Mouse (Mus musculus) midbrain, embryonic 13.5 days (tissue): ENCODE measurements around the gene 4931422A03Rik. TPM values are rescaled to one million over a fixed set of nuclear protein-coding genes. Genes with fewer than 3 reads are reported as not detected.

Experiments
- ATAC-seq: fragments of 200-750 bp; cut with Nextera tagmentation; 2 replicates; pipeline ENCODE4 v1.8.0; 2017; ENCODE audit warnings: mild to moderate bottlenecking, moderate TSS enrichment, moderate library complexity
- H3K27ac ChIP-seq: fragments of 300-500 bp; sonication (generic); 2 replicates; pipeline ENCODE4 v1.5.1; 2015; ENCODE audit warnings: inconsistent platforms, mild to moderate bottlenecking, moderate library complexity
- H3K27me3 ChIP-seq: fragments of 300-500 bp; sonication (generic); 2 replicates; pipeline ENCODE4 v1.6.1; 2015; ENCODE audit warnings: mild to moderate bottlenecking, inconsistent platforms
- H3K36me3 ChIP-seq: fragments of 300-500 bp; sonication (generic); 2 replicates; pipeline ENCODE4 v1.6.1; 2015; ENCODE audit warnings: mild to moderate bottlenecking, inconsistent platforms
- H3K4me1 ChIP-seq: fragments of 300-500 bp; sonication (generic); replicated peaks from 2 replicates; pipeline ENCODE4 v1.6.1; 2015; ENCODE audit warnings: inconsistent platforms
- H3K4me2 ChIP-seq: fragments of 300-500 bp; sonication (generic); replicated peaks from 2 replicates; pipeline ENCODE4 v1.6.1; 2015; ENCODE audit warnings: moderate library complexity, mild to moderate bottlenecking, inconsistent platforms
- H3K4me3 ChIP-seq: fragments of 300-500 bp; sonication (generic); replicated peaks from 2 replicates; pipeline ENCODE4 v1.5.1; 2015; ENCODE audit warnings: mild to moderate bottlenecking, inconsistent platforms
- H3K9ac ChIP-seq: fragments of 300-500 bp; sonication (generic); replicated peaks from 2 replicates; pipeline ENCODE4 v1.6.1; 2015; ENCODE audit warnings: mild to moderate bottlenecking, inconsistent platforms
- H3K9me3 ChIP-seq: fragments of 300-500 bp; sonication (generic); 2 replicates; pipeline ENCODE4 v1.6.1; 2016; ENCODE audit warnings: mild to moderate bottlenecking, inconsistent platforms
- WGBS: fragments of 180-500 bp; shearing (Covaris S2); methylation state at CpG from one replicate; pipeline ENCODE4 v1.1.7; 2015; 5-methylcytosine and 5-hydroxymethylcytosine counted together
- polyA plus RNA-seq: library from polyadenylated mRNA; unstranded; fragments of >200 nt; fragmentation: Nextera tagmentation; extraction: Ambion mirVana; gene quantifications from 2 replicates; pipeline ENCODE4 v1.2.1, GENCODE M21; 2015

Gene 4931422A03Rik
- polyA plus RNA-seq, 1 experiment from 2014 or later: 2.5 TPM

DNA sequence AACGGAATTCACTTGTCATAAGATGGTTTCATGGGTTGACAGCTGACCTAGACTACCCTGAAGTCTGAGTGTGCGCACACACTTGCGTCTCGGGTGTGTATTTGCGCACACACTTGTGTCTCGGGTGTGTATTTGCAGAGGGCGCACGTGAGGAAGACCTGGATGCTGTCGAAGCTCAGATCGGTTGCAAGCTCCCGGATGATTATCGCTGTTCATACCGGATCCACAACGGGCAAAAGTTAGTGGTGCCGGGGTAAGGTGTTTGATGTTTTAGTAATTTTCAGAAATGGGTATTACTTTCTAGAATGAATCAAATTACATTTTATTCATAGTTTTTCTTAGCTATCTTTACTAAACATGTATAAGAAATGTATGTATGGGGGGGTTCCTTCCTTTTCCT, 14.6 kb upstream of the 4931422A03Rik start:
- Histone ChIP-seq H3K27ac (no peak overlapping the region), H3K4me1 (no peaks in the 10 kb centered on the region), H3K27me3 (no peaks in the 10 kb centered on the region), H3K9me3 (no peaks in the 10 kb centered on the region), H3K9ac (no peak overlapping the region), H3K4me3 (no peak overlapping the region), H3K4me2 (no peak overlapping the region), H3K36me3 (peaks cover 25% of the 10 kb centered on the region)
- WGBS: 95% methylated on average over 15 of the region's 15 CpGs
- no peak for ATAC-seq

- no peak for ATAC-seq
- H3K27ac ChIP-seq: no peak overlapping the region
- peaks cover 27% of the 10 kb centered on the region for H3K36me3 ChIP-seq
- WGBS: 90% methylated on average over 5 of the region's 5 CpGs
- no peaks in the 10 kb centered on the region for H3K27me3 ChIP-seq
- H3K9me3 ChIP-seq: no peaks in the 10 kb centered on the region
- no peak overlapping the region for H3K9ac ChIP-seq
- no peak overlapping the region for H3K4me2 ChIP-seq
- H3K4me1 ChIP-seq: no peaks in the 10 kb centered on the region
- H3K4me3 ChIP-seq: no peak overlapping the region
Observed at GRCm38 (mm10) chr2:104041632-104042031, 13.5 kb upstream of the 4931422A03Rik start.

- no peaks in the 10 kb centered on the region for H3K9me3 ChIP-seq
- H3K4me3 ChIP-seq: no peak overlapping the region
- H3K9ac ChIP-seq: no peak overlapping the region
- WGBS: 57% methylated on average over 2 of the region's 2 CpGs
- no peak for ATAC-seq
- H3K27ac ChIP-seq: no peak overlapping the region
- H3K4me2 ChIP-seq: no peak overlapping the region
- H3K4me1 ChIP-seq: no peaks in the 10 kb centered on the region
- no peaks in the 10 kb centered on the region for H3K27me3 ChIP-seq
- H3K36me3 ChIP-seq: peaks cover 38% of the 10 kb centered on the region
Observed at GRCm38 (mm10) chr2:104038236-104038635, 10.1 kb upstream of the 4931422A03Rik start.

- H3K4me1 ChIP-seq: no peaks in the 10 kb centered on the region
- H3K27me3 ChIP-seq: no peaks in the 10 kb centered on the region
- no peak overlapping the region for H3K4me3 ChIP-seq
- H3K9me3 ChIP-seq: no peaks in the 10 kb centered on the region
- no peak for ATAC-seq
- H3K36me3 ChIP-seq: peaks cover 45% of the 10 kb centered on the region
- 63% methylated on average over 3 of the region's 3 CpGs for WGBS
- no peak overlapping the region for H3K27ac ChIP-seq
- H3K9ac ChIP-seq: no peak overlapping the region
- H3K4me2 ChIP-seq: no peak overlapping the region
Observed at GRCm38 (mm10) chr2:104036316-104036715, 8.2 kb upstream of the 4931422A03Rik start.

DNA sequence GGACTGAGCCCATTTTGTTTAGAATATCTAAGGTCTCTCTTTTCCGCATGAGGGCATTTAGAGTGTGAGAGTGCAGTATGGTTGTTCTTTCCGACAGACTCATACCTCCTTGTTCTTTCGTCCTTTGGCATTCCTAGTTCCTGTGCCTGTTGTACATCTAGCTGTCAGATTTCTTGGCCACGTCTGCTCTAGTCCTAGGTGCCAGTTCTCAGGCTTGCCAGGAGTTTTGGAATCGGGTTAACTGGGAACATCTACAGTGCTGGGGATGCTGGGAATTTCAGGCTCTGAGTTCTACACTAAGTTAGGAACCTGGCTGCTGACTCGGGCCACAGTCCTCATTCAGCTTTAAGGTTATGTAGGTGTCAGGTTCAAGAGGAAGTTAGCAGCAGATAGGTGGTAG, 7.4 kb upstream of the 4931422A03Rik start:
- no peak for ATAC-seq
- Histone ChIP-seq H3K27ac (no peak overlapping the region), H3K27me3 (no peaks in the 10 kb centered on the region), H3K36me3 (peaks cover 42% of the 10 kb centered on the region), H3K9ac (no peak overlapping the region), H3K9me3 (no peaks in the 10 kb centered on the region), H3K4me1 (0 out of 2 replicates have a peak, but pooled peaks cover 1% of the 10 kb centered on the region), H3K4me2 (no peak overlapping the region), H3K4me3 (no peak overlapping the region)
- 91% methylated on average over 6 of the region's 6 CpGs for whole genome bisulfite sequencing

DNA sequence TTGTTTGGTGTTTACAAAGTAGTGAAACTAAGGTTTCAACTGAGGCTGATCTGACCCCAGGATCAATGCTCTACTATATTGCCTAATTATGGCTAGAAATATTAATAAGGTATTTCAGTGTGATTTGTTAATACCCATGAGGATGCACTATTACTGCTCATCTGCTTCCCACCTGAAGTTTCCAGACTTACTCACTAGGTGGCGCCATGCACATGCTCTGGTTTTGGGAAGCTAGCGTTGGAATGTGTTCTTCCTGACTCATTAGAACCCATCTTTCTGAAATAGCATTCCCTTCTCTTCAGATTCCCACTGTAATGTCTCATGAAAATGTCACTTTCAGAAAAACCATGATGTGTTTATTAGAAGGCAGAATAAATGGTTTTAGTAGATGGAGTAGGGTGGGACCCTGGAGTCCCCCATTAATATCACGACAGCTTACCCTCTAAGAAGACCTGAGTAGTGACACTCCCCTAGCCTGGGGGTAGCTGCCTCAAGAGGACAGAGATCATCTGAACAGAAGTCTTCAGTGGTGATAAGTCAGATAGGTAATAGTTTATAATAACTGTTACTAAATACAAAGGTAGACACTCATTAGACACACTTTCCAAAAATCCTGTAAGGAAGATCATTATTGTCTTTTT, 6.8 kb upstream of the 4931422A03Rik start:
- WGBS: 33% methylated on average over 3 of the region's 3 CpGs
- Histone ChIP-seq H3K9ac (no peak overlapping the region), H3K4me2 (no peak overlapping the region), H3K27ac (no peak overlapping the region), H3K4me1 (peaks cover 6% of the 10 kb centered on the region), H3K4me3 (no peak overlapping the region), H3K9me3 (no peaks in the 10 kb centered on the region), H3K36me3 (peaks cover 40% of the 10 kb centered on the region), H3K27me3 (no peaks in the 10 kb centered on the region)
- ATAC-seq: peak; percentile 53; the same call in 1 of the 2 replicates

DNA sequence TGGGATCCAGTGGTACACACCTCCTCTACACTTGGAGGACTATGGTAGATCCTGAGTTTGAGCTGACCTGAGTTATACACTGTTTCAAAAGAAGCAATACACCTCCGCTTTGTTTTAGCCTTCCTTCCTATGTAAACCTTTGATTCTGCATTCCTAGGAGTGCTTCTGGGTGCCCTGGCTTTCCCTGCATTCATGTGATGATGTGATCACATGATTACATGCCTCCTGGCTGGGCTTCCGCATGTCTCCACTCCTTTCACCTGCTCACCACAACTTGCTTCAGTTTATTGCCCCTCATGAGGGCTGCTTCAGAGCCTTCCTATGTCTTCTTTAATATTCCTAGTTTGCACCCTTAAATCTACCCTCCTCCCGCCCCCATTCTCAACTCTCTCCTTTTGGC, 3.9 kb upstream of the 4931422A03Rik start:
- no peak for ATAC-seq
- H3K9ac ChIP-seq: no peak overlapping the region
- H3K36me3 ChIP-seq: peaks cover 32% of the 10 kb centered on the region
- 88% methylated on average over 3 of the region's 3 CpGs for WGBS
- H3K4me1 ChIP-seq: peaks cover 26% of the 10 kb centered on the region
- no peak overlapping the region for H3K4me2 ChIP-seq
- H3K9me3 ChIP-seq: no peaks in the 10 kb centered on the region
- H3K27me3 ChIP-seq: no peaks in the 10 kb centered on the region
- no peak overlapping the region for H3K27ac ChIP-seq
- H3K4me3 ChIP-seq: no peak overlapping the region

- Histone ChIP-seq H3K36me3 (peaks cover 18% of the 10 kb centered on the region), H3K27ac (no peak overlapping the region), H3K9ac (no peak overlapping the region), H3K9me3 (no peaks in the 10 kb centered on the region), H3K4me1 (peaks cover 26% of the 10 kb centered on the region), H3K27me3 (no peaks in the 10 kb centered on the region), H3K4me2 (no peak overlapping the region), H3K4me3 (no peak overlapping the region)
- ATAC-seq: no peak
- 87% methylated on average over 3 of the region's 3 CpGs for WGBS
Observed at GRCm38 (mm10) chr2:104030381-104030780, 2.2 kb upstream of the 4931422A03Rik start.

DNA sequence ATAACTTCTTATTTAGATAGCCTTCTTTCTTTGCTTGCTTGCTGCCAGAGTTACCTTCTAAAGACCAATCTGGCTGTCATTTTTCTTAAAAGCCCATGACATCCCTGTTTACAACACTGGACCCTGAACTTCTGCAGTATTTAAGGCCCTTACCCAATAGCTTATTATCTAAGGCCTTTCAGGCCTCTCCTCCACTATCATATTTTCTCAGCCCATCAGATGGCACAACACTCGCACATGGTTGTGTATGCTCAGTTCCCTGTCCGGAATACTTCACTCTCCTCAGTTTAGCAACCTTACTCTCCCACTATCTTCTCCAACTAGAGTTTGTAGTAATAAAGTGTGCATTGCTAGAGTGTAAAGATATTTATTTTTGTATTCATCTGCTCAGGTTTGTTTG, 913 bp upstream of the 4931422A03Rik start:
- peak overlapping the region; percentile 87; the same call in 1 of the 2 replicates for H3K9ac ChIP-seq
- H3K36me3 ChIP-seq: peaks cover 11% of the 10 kb centered on the region
- H3K9me3 ChIP-seq: no peaks in the 10 kb centered on the region
- 83% methylated on average over 2 of the region's 2 CpGs for WGBS
- H3K4me2 ChIP-seq: peak overlapping the region; percentile 74
- peak overlapping the region; percentile 84 for H3K4me3 ChIP-seq
- no peak for ATAC-seq
- no peaks in the 10 kb centered on the region for H3K27me3 ChIP-seq
- H3K4me1 ChIP-seq: peaks cover 26% of the 10 kb centered on the region
- H3K27ac ChIP-seq: no peak overlapping the region

GRCm38 (mm10) chr2:104027458-104028138, 563 bp downstream of the 4931422A03Rik start, which contains the start of gene Fbxo3:
Fbxo3 (plus strand) TSS chr2:104027721.
- Histone ChIP-seq H3K4me1 (peaks cover 26% of the 10 kb centered on the region), H3K9me3 (no peaks in the 10 kb centered on the region), H3K4me2 (peak within 1 kb of the TSS; percentile 74), H3K9ac (peak within 1 kb of the TSS; percentile 87), H3K4me3 (peak within 1 kb of the TSS; percentile 84), H3K27ac (peak within 1 kb of the TSS; percentile 56), H3K27me3 (no peaks in the 10 kb centered on the region), H3K36me3 (peaks cover 7% of the 10 kb centered on the region; the same call in 1 of the 2 replicates)
- under 1% methylated on average over 42 of the region's 44 CpGs for WGBS
- ATAC-seq: peak; percentile 98

GRCm38 (mm10) chr2:104024656-104025055, 3.5 kb downstream of the 4931422A03Rik start:
- no peaks in the 10 kb centered on the region for H3K27me3 ChIP-seq
- H3K9ac ChIP-seq: no peak overlapping the region
- no peak overlapping the region for H3K4me3 ChIP-seq
- H3K36me3 ChIP-seq: no peaks in the 10 kb centered on the region
- no peak for ATAC-seq
- H3K4me1 ChIP-seq: peaks cover 17% of the 10 kb centered on the region
- 90% methylated on average over 4 of the region's 4 CpGs for WGBS
- no peaks in the 10 kb centered on the region for H3K9me3 ChIP-seq
- no peak overlapping the region for H3K27ac ChIP-seq
- no peak overlapping the region for H3K4me2 ChIP-seq

DNA sequence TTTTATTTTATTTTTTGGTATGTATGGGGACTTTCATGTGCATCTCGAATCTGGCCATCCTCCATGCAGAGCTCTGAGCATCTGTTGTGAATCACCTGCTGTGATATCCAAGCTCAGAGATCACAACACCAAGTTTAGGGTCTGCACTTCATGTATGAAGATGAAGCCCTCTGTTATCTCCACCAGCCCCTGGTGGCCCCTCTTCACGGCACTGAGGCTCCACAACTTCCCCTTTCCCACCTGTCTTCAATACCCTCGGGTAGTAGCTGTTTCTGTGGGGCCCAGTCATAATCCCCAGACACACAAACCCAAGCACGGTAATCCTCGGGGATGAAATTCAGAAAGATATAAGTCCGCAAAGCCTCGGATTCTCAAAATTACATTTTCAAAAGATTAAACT, 5.1 kb downstream of the 4931422A03Rik start:
- H3K27ac ChIP-seq: no peak overlapping the region
- no peak overlapping the region for H3K4me2 ChIP-seq
- H3K9ac ChIP-seq: no peak overlapping the region
- no peak overlapping the region for H3K4me3 ChIP-seq
- H3K36me3 ChIP-seq: no peaks in the 10 kb centered on the region
- H3K27me3 ChIP-seq: no peaks in the 10 kb centered on the region
- ATAC-seq: no peak
- 83% methylated on average over 7 of the region's 7 CpGs for WGBS
- H3K4me1 ChIP-seq: 0 out of 2 replicates have a peak, but pooled peaks cover 3% of the 10 kb centered on the region
- no peaks in the 10 kb centered on the region for H3K9me3 ChIP-seq
